Mouse (Mus musculus) embryonic fibroblast, embryonic 13.5 days (primary cell): ENCODE measurements around the gene Itih2.

Experiments
- CTCF ChIP-seq: IDR thresholded peaks from 2 replicates; pipeline ENCODE4 v1.5.1; 2011; ENCODE audit warnings: mild to moderate bottlenecking, control low read depth, low read length, moderate library complexity, borderline replicate concordance; ENCODE audit not compliant: insufficient read depth
- POLR2A ChIP-seq: IDR thresholded peaks from 2 replicates; pipeline ENCODE4 v1.6.1; 2011; ENCODE audit warnings: low read depth, mild to moderate bottlenecking, control low read depth, low read length, moderate library complexity

DNA sequence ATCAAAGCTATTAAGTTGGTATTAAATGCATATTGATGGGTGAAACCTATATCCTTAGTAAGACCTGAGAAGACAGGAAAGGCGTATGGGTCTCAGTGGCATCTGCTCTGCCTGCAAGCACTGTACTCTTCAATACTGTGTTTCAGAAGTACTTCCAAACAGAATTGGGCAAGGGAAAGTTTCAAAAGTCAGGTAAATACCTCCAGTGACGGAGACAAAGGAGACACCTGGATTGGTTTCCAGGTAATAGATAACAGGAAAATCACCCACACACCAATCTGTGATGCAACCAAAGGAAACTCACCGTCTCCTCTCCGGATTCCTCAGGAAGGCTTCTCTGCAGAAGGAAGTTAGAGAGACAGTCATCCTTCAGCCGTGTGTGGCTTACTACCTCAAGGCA lies 3.7 kb downstream of the Itih2 start:
- TF ChIP-seq CTCF: no peak
- TF ChIP-seq POLR2A: no peak
